Mouse (Mus musculus) bone marrow macrophage, adult 2 months (primary cell): Measurements from ENCODE around the gene Vat1.

Source experiments
- CTCF ChIP-seq: IDR thresholded peaks from 2 replicates; pipeline ENCODE4 v1.5.1; 2012; ENCODE audit warnings: low read depth, mild to moderate bottlenecking, low read length, moderate library complexity
- POLR2A ChIP-seq: IDR thresholded peaks from 2 replicates; pipeline ENCODE4 v1.6.1; 2012; ENCODE audit warnings: mild to moderate bottlenecking, low read depth, low read length, borderline replicate concordance

DNA sequence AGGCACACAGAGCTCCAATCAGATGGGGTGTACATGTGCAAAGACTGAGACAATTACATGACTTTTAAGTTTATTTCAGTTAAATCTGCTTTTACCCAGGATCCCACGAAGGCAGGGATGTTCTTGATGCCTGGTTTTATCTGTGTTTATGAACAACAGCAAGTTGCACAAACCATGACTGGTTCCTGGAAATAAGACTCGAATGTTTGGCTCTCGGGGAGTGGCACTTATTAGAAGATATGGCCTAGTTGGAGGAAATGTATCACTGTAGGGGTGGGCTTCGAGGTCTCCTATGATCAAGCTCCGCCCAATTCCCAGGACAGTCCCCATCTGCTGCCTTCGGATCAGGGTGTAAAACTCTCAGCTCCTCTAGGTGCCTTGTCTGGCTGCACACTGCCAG is 20.1 kb upstream of the Vat1 start:
- TF ChIP-seq CTCF (no peak), POLR2A (no peak)
